Mouse (Mus musculus) c-Kit-positive CD71-positive TER-119-negative erythroid progenitor cells, embryonic 14.5 days (primary cell): Measurements from ENCODE around the gene Stard13.

Source experiments
- DNase-seq: peaks from one replicate; pipeline ENCODE4 v3.0.0-alpha.2; 2013; ENCODE audit warnings: low read depth

Stard13 gene

DNA sequence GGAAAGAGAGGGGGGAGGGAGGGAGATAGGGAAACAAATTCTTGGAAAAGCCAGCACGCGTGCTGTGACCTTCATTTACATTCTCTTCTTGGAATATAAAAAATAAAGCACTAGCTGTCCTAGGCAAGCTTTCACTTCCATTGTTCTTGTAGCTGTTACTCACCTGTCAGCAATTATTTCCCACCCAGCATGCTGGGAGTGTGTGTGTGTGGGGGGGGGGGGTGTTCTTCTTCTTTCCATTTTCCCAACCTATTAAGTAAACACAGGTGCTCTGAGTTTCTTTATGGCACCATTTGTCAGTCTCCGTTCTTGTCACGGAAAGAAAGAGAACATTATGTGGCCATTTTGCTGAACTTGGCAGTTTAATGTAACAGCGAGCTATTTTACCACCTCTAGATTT, 214.7 kb downstream of the Stard13 start:
- DNase-seq, result no peak

DNA sequence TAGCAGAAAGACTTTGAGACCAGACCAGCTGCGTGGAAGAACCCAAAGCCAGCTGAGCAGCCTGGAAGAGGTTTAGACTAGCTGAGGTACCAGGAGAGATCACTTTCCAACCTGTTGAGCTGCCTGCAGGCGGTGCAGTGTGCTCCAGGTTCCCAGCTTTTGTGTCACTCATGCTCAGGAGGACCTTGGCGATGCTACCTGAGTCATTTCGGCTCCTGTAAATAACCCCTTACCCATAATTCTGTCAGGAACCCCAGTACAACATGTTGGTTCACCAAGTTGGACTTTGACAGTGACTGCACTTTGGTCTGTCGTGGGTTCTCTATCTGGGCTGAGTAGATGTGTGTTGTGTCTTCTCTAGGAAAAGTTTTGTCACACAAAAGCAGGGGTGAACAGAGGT, 215.2 kb downstream of the Stard13 start:
- DNase-seq, result no peak

DNA sequence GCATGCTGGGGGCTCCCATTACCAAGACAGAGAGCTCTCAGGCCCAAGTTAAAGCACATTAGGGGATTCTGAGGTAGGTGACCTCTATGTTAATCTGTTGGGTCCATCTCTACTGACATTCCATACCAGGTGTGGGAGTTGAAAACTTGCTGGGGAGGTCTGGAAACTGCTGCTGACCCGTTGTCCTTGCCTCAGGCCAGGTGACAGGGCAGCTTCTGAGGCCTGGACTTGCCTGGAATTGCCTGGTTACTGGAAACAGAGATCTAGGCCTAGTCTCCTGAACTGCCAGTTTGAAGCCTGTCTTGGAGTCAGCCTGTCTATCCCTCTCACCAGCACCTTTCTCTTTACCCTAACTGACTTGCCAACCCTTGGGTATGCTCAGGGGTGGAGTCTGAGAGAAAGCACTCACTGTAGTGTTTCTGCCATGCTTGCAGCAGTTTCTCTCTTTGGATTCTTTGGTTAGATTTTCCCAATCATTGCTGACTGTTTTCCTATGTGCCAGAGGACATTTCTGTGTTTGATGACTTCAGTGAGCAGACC, 229.3 kb downstream of the Stard13 start:
- DNase-seq, result no peak

DNA sequence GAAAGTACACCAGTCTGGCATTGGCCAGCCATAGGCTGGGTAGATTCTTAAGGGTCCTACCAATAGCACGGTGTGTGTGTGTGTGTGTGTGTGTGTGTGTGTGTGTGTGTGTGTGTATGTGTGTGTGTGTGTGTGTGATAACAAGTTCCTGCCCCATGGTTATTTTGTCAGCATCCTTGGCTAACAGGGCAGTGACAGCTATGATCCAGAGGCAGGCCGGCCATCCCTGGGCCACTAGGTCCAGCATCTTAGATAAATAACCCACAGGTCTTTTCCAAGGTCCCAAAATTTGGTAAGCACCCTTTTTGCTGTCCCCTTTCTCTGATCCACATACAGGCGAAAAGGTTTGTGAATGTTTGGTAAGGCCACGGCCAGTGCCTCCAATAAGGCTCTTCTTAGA, 231.6 kb downstream of the Stard13 start:
- no peak for DNase-seq

DNA sequence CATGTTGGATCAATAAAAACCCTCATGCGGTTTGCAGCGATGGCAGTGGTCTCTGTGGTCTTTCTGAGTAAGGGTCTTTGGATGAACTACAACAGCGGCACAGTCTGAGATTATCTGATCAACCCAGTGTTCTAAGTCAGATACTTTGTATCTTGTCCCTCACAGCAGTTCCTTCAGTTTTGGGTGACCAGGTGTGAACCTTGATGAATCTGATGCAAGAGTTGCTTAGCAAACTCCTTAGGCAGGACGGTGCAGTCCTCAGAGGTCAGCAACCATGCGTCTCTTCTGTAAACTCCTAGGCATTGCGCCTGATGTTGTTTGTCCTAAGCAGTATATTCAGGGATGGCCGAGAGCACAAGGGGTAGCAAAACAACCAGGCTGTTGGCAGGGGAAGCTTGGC, 232.5 kb downstream of the Stard13 start:
- DNase-seq, result no peak

DNA sequence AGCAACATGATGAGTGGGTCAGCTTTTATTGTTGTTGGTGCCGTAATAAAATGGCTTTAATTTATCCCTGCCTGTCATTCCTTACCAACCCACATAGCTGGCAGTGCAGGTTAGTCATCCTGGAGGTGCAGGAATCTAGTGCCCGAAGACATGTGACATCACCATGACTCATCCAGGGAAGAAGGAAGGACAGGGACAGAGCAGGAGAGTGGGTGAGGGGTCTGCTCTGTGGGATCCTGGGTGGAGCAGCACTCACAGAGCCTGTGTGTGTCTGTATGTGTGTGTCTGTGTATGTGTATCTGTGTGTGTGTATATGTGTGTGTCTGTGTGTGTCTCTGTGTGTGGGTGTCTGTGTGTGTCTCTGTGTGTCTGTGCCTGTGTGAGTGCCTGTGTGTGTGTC, 237.1 kb downstream of the Stard13 start:
- no peak for DNase-seq

DNA sequence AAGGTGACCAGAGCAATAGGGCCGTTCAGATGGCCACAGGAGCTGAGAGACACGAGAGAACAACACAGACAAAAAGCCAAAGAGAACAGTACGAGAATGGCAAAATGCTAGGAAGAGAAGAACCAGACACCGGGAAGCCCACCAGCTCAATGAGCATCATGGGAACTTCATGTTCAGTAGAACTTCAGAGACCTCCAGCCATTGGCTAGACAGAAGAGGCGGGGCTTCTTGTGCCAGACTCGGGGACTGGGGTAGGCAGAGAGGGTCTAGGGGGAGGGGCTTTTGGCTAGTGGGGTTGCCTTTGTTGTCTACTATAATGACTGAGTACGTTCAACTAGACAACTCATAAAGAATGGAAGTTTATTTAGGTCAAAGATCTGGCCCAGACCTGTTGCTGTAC, 239.5 kb downstream of the Stard13 start:
- no peak for DNase-seq
